Mouse (Mus musculus): ENCODE results near the gene Cyb561d1. TPM values are rescaled to one million over a fixed set of nuclear protein-coding genes. Genes with fewer than 3 reads are reported as not detected.
A peak's percentile ranks its signal among the peaks of the same experiment; 100 is the strongest.

The Cyb561d1 gene
- polyA plus RNA-seq, 1 experiment from 2014 or later: 2.6 TPM

DNA sequence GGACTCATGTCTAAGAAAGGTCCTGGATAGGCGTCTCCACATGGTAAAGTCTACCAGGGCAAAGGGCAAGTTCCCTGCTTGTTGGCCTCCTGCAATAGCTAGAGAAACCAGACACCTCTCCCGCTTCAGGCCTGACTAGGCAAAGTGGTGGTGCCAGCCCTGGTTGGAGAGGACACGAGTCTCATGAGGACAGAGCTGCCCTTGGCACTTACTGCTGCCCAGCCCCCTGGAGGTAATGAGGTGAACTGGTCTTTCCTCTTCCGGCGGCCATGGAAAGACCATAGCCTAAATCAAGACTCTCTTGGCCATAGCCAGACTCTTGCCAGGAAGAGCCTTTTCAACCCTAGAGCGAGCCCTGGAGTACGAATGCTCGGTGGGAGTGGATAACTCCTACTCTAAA is 11.4 kb upstream of the Cyb561d1 start:
- Histone ChIP-seq H3K4me1 (peaks cover 16% of the 10 kb centered on the region), H3K9me3 (no peaks in the 10 kb centered on the region), H3K9ac (no peak overlapping the region), H3K27me3 (no peaks in the 10 kb centered on the region; the same call in 1 of the 2 replicates), H3K36me3 (0 out of 2 replicates have a peak, but pooled peaks cover 6% of the 10 kb centered on the region), H3K27ac (no peak overlapping the region), H3K4me2 (replicated peaks) (no peak overlapping the region), H3K4me3 (no peak overlapping the region)
- 75% methylated on average over 8 of the region's 8 CpGs for WGBS
- no peak for ATAC-seq (ENCODE audit: insufficient number of reproducible peaks, insufficient read depth, low FRiP score, low TSS enrichment)

DNA sequence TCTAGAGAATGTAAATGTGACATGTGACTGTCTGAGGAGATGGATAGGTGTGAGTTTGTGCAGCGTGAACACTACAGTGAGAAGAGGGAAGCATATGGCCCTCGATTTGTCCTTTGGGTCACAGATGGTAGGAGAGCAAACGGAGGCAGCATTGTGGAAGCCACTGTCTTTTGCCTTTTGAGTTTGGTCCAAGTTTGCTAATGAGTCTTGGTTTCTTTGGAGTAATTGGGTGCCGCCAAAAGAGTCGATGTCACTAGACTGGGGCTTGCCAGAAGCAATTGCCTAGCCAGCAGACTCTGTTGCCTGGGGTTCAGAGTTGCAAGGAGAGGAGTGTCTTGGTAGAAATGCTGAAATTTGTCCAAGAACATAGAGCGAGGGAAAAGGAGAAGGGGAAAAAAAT is 10.8 kb upstream of the Cyb561d1 start:
- no peak overlapping the region; the same call in 1 of the 2 replicates for H3K27ac ChIP-seq
- no peak overlapping the region for H3K4me3 ChIP-seq
- H3K4me2 ChIP-seq (replicated peaks): no peak overlapping the region
- no peaks in the 10 kb centered on the region for H3K9me3 ChIP-seq
- H3K4me1 ChIP-seq: peaks cover 16% of the 10 kb centered on the region
- no peak for ATAC-seq (ENCODE audit: insufficient number of reproducible peaks, insufficient read depth, low FRiP score, low TSS enrichment)
- H3K9ac ChIP-seq: no peak overlapping the region
- H3K27me3 ChIP-seq: no peaks in the 10 kb centered on the region; the same call in 1 of the 2 replicates
- H3K36me3 ChIP-seq: peaks cover 11% of the 10 kb centered on the region
- 91% methylated on average over 6 of the region's 6 CpGs for WGBS

DNA sequence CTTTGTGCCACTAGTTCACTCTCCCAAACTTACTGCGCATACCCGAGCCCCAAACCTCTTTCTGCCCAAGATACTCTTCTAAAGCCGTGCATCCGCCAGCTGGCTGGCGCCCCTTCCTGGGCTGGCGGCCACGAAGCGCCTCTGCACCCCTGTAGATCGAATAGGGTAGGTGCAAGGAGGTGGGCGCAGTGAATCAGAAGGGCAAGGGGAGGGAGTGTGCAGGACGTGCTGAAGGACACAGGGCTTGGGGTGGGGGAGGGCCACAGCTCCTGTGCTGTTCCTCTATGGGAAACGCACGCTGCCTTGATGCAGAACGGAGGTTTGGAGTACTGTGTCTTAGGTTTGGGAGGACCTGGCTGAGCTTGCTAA is 9.7 kb upstream of the Cyb561d1 start, which contains the start of gene Atxn7l2:
TSS of gene Atxn7l2 (minus strand) at position 164 of the 369 bp plus-strand sequence.
- ATAC-seq (ENCODE audit: insufficient number of reproducible peaks, insufficient read depth, low FRiP score, low TSS enrichment): peak; percentile 83
- Histone ChIP-seq H3K27ac (peak within 1 kb of the TSS; percentile 93), H3K4me2 (replicated peaks) (peak within 1 kb of the TSS; percentile 87), H3K9me3 (no peaks in the 10 kb centered on the region), H3K4me3 (peak within 1 kb of the TSS; percentile 58), H3K36me3 (peaks cover 22% of the 10 kb centered on the region), H3K4me1 (peaks cover 16% of the 10 kb centered on the region), H3K27me3 (no peaks in the 10 kb centered on the region), H3K9ac (peak within 1 kb of the TSS; percentile 71)
- 1% methylated on average over 14 of the region's 14 CpGs for WGBS

DNA sequence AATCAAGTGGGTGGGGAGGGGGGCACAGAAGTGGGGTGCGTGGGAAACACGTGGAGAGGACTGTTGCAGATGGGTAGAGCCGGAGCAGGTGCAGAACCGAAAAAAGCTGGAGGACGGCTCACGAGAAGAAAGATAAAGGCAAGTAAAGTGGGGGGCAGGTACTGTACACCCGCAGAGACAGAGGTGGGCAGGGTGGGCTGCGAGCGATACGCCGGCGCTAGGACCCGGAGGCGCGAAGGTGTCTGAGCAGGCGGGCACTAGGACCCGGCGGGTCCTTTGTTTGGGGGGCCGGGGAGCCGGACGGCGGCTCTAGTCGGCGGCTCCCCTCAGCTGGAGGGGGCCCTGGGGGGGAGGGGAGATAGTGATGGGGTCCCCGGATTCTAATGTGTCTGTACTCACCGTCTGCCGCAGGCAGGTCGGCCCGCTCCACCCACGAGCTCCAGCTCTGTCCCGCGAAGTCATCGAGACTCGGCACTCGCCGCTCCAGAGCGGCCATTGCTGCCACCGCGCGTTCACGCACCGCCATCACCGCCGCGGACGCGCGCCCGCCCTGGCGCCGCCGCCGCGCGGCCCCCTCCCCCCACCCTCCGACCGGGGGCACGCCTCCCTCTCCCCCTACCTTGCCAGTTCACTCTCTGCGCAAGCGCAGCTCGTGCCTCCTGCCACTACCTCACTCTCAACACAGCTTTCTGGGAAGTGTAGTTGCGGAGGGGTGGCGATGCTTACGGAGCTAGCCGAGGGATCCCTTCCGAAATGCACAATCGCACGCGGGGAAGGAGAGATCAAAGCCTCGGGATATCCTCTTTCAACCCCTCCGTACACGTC is 9.1 kb upstream of the Cyb561d1 start:
- WGBS: under 1% methylated on average over 70 of the region's 72 CpGs
- Histone ChIP-seq H3K9me3 (no peaks in the 10 kb centered on the region), H3K27ac (peak overlapping the region; percentile 93), H3K4me2 (replicated peaks) (peak overlapping the region; percentile 87), H3K4me3 (peak overlapping the region; percentile 58), H3K9ac (peak overlapping the region; percentile 71), H3K36me3 (peaks cover 28% of the 10 kb centered on the region), H3K4me1 (peaks cover 16% of the 10 kb centered on the region), H3K27me3 (no peaks in the 10 kb centered on the region)
- peak; percentile 94 for ATAC-seq (ENCODE audit: insufficient number of reproducible peaks, insufficient read depth, low FRiP score, low TSS enrichment)

DNA sequence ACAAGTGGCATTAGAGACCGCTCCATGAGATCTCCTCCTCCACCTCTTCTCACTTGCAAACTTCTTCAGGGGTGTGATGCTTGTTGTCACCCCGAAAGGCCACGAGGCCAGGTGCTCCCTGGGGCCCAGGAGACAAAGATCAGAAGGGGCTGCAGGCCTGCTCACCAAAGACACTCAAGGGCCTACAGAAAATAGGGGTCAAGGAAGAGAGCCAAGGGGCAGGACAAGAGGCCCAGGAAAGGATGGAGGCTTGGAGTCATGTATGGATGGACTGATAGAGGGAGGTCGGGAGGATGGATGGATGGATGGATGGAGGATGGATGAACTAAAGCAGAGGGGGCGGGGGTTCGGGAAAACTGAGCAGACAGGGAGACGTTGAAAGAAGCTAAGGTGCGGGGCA is 8.5 kb upstream of the Cyb561d1 start:
- Histone ChIP-seq H3K9ac (peak overlapping the region; percentile 71), H3K9me3 (no peaks in the 10 kb centered on the region), H3K4me3 (peak overlapping the region; percentile 58), H3K36me3 (peaks cover 35% of the 10 kb centered on the region), H3K27ac (peak overlapping the region; percentile 93), H3K27me3 (no peaks in the 10 kb centered on the region), H3K4me1 (peaks cover 16% of the 10 kb centered on the region), H3K4me2 (replicated peaks) (peak overlapping the region; percentile 87)
- ATAC-seq (ENCODE audit: insufficient number of reproducible peaks, insufficient read depth, low FRiP score, low TSS enrichment): no peak
- 9% methylated on average over 8 of the region's 8 CpGs for WGBS

DNA sequence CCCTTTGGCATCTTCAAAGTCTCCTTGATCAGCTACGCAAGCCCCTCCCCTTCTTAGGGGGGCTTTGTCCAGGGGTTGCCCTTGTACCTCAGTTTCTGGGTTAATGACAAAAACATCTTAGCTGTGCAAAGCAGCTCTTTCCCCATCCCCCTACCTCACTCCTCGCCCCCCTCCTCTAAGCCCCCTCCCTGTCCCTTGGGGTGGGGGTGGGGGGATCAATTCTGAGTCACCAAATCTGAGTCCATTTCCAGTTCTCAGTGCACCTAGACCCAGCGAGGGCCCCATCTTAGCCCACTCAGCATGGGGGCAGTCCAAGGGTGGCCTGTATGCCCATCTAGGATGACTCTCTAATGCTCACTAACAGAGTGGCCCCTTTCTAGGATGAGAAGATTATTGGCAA is 8.0 kb upstream of the Cyb561d1 start:
- H3K4me1 ChIP-seq: peaks cover 16% of the 10 kb centered on the region
- H3K27me3 ChIP-seq: no peaks in the 10 kb centered on the region
- H3K27ac ChIP-seq: 0 out of 2 replicates have a peak overlapping the region, but pooled peaks have one; percentile 93
- peak overlapping the region; percentile 87 for H3K4me2 ChIP-seq (replicated peaks)
- peaks cover 37% of the 10 kb centered on the region for H3K36me3 ChIP-seq
- no peak for ATAC-seq (ENCODE audit: insufficient number of reproducible peaks, insufficient read depth, low FRiP score, low TSS enrichment)
- peak overlapping the region; percentile 71 for H3K9ac ChIP-seq
- no peaks in the 10 kb centered on the region for H3K9me3 ChIP-seq
- H3K4me3 ChIP-seq: peak overlapping the region; percentile 58
- WGBS: 67% methylated on average over 3 of the region's 3 CpGs

DNA sequence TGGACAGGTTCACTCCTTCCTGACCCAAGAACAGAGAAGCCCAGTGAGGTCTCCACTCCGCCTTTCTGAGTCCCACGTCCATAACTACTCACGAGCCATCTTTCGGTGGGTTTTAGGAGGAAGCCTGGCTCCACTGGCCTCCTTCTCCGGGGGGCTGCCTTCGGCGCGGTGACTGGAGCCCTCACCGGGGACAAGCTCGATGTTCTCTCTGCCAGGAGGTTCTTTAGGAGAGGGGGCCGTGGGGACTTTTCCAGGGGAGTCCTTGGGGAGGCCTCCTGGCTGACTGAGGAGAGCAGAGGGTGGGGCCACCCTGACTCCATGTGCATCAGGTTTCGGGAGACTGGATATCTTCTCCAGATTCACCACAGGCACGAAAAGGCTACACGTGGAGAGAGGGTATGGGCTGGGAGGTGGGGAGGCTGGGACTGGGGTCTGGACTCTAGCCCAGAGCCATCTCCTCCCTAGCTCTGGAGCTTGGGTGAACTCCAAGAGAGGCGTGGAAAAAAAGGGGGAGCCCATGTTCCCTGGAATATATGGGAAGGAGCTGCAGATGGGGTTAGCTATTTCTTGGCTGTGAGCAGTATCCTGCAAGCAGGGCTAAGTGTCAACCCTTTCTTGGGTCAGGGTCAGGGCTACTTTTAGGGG is 5.8 kb upstream of the Cyb561d1 start:
- Histone ChIP-seq H3K4me3 (no peak overlapping the region), H3K27ac (no peak overlapping the region), H3K4me1 (peaks cover 16% of the 10 kb centered on the region), H3K27me3 (no peaks in the 10 kb centered on the region), H3K9me3 (no peaks in the 10 kb centered on the region), H3K9ac (no peak overlapping the region), H3K4me2 (replicated peaks) (no peak overlapping the region), H3K36me3 (peaks cover 51% of the 10 kb centered on the region)
- ATAC-seq (ENCODE audit: insufficient number of reproducible peaks, insufficient read depth, low FRiP score, low TSS enrichment): no peak
- WGBS: 87% methylated on average over 15 of the region's 15 CpGs

DNA sequence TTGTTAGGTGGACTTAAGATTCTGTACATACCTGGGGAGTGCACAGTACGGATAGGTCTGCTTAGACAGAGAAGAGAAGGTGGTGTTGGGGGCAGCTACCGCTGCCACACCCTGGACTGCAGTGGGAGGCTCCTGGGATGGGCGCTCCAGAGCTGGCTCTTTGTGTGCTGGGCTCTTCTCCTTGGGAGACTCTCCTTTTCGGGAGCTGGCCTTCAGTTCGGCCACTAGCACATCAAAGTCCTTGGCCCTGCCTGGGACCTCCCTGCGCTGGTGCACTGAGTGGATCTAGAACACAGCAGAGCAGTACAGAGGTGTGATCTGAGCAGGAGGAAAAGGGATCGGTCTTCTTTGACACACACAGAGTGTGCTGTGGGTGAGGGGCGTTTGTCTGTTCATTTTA is 4.6 kb upstream of the Cyb561d1 start:
- H3K9me3 ChIP-seq: no peaks in the 10 kb centered on the region
- 90% methylated on average over 8 of the region's 8 CpGs for WGBS
- no peak for ATAC-seq (ENCODE audit: insufficient number of reproducible peaks, insufficient read depth, low FRiP score, low TSS enrichment)
- H3K9ac ChIP-seq: no peak overlapping the region
- H3K36me3 ChIP-seq: peaks cover 51% of the 10 kb centered on the region
- H3K4me1 ChIP-seq: peaks cover 20% of the 10 kb centered on the region
- no peaks in the 10 kb centered on the region for H3K27me3 ChIP-seq
- no peak overlapping the region for H3K4me2 ChIP-seq (replicated peaks)
- no peak overlapping the region for H3K4me3 ChIP-seq
- H3K27ac ChIP-seq: no peak overlapping the region

DNA sequence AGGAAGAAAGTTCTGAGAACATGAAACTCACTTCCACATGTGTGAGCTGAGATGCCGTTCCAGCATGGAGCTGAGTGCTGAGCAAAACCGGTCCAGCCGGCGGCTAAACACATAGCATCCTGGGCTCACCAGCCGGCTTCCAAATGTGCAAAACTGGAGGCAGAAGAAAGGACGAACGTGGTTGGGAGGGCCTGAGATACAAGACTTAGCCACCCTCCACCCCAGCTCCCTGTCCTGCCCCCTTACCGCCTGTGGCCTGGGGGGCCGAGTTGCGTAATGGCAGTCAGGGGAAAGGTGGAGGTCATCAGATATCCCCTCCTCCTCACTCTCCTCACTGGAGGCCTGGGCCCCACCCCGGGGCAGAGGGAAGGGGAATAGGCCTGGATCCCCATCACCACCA is 3.5 kb upstream of the Cyb561d1 start:
- 80% methylated on average over 11 of the region's 11 CpGs for WGBS
- peaks cover 19% of the 10 kb centered on the region for H3K4me1 ChIP-seq
- no peak overlapping the region for H3K4me3 ChIP-seq
- no peaks in the 10 kb centered on the region for H3K27me3 ChIP-seq
- H3K27ac ChIP-seq: no peak overlapping the region
- no peak for ATAC-seq (ENCODE audit: insufficient number of reproducible peaks, insufficient read depth, low FRiP score, low TSS enrichment)
- H3K4me2 ChIP-seq (replicated peaks): no peak overlapping the region
- H3K36me3 ChIP-seq: peaks cover 51% of the 10 kb centered on the region
- no peaks in the 10 kb centered on the region for H3K9me3 ChIP-seq
- H3K9ac ChIP-seq: no peak overlapping the region

DNA sequence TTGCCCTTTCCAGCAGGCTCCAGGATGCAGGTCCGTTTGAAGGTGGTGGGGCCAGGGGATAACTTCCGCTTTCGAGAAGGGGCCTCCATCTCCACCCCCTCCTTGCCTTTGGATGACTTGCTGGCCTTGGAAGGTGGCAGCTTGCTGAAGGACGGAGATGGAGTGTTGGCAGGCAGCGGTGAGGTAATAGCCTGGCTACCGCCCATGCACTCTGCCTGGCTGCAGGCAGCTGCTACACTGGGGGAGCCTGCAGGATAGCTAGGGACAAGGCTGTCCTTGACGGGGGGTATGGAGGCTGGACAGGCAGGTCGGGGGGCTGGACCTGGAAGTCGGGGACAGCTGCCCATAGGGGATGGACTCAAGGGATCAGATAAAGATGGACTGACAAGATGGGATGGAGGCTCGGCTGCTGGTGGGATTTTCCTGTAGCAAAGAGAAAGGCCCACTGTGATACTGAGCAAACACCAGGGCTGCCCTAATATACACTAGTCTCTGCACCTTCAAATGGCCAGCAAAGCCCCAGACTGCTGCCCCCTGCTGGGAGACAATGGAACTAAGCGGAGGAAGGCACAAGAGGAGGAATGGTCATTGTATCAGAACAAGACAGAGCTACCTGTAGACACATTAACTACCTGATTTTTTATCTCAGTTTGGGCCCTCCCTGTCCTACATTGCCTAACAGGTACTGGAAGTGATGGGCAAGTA is 2.8 kb upstream of the Cyb561d1 start:
- Histone ChIP-seq H3K36me3 (peaks cover 51% of the 10 kb centered on the region), H3K4me1 (peaks cover 12% of the 10 kb centered on the region), H3K9me3 (no peaks in the 10 kb centered on the region), H3K4me2 (replicated peaks) (no peak overlapping the region), H3K27me3 (no peaks in the 10 kb centered on the region), H3K9ac (no peak overlapping the region), H3K27ac (no peak overlapping the region), H3K4me3 (no peak overlapping the region)
- no peak for ATAC-seq (ENCODE audit: insufficient number of reproducible peaks, insufficient read depth, low FRiP score, low TSS enrichment)
- WGBS: 84% methylated on average over 11 of the region's 11 CpGs

DNA sequence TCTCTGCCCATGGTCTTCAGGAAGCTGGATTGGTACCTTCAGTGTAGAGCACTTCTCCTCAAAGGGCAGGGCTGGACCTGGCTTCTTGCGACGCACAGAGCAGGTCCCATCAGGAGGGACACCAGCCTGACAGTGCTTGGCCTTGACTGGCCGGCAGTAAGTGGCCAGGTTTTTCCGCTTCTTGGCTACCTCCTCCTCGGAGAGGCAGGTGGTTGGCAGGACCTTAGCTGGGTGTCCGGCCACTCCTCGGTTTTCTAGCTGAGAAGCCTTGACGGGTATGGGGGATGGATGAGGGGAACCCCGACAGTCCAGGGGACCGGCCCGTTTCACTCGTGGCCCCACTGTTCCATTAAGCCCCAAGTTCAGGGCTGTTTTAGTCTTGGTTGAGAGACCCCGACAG is 2.2 kb upstream of the Cyb561d1 start:
- Histone ChIP-seq H3K4me1 (0 out of 2 replicates have a peak, but pooled peaks cover 7% of the 10 kb centered on the region), H3K27ac (no peak overlapping the region), H3K4me3 (no peak overlapping the region), H3K9me3 (no peaks in the 10 kb centered on the region), H3K9ac (no peak overlapping the region), H3K36me3 (peaks cover 50% of the 10 kb centered on the region), H3K4me2 (replicated peaks) (no peak overlapping the region), H3K27me3 (no peaks in the 10 kb centered on the region)
- 91% methylated on average over 13 of the region's 13 CpGs for WGBS
- ATAC-seq (ENCODE audit: insufficient number of reproducible peaks, insufficient read depth, low FRiP score, low TSS enrichment): no peak
